In genomic region chr3:98063833-98064232, GRCm38 (mm10) we compare ENCODE assay signal across 9 mouse cellular contexts. TPM values are rescaled to one million over a fixed set of nuclear protein-coding genes. Genes with fewer than 3 reads are reported as not detected.
DNase-seq lines count a peak whose midpoint lies in the region; ATAC-seq and TF ChIP-seq lines count a peak whose summit lies in the region.
"Had no signal": no experiment of that assay in that cellular context is flagged by ENCODE, and none has a peak within 500 bp of the region (broad histone marks: within the 10 kb centered on the region; RNA-seq: fewer than 3 reads in every experiment).

No protein-coding gene starts in this region.

- H3K9me3 ChIP-seq in embryonic facial prominence, embryonic 11.5 days (replicated peaks; ENCODE audit: control insufficient read depth, low read length), result no peaks in the 10 kb centered on the region
- no peaks in the 10 kb centered on the region for H3K9me3 ChIP-seq in heart, postnatal 0 days (replicated peaks; ENCODE audit: control insufficient read depth, low read length)
- no peaks in the 10 kb centered on the region for H3K9me3 ChIP-seq in midbrain, embryonic 12.5 days

- WGBS in kidney, adult 2 months, result 61% methylated on average over 9 of the region's 9 CpGs
- WGBS in embryonic facial prominence, embryonic 11.5 days, result 16% methylated on average over 9 of the region's 9 CpGs
- WGBS in heart, postnatal 0 days, result 34% methylated on average over 9 of the region's 9 CpGs
- WGBS in midbrain, embryonic 12.5 days, result 27% methylated on average over 9 of the region's 9 CpGs

- H3K4me3 ChIP-seq in kidney, adult 2 months (ENCODE audit: insufficient read depth, low read depth, low read length), result no peak overlapping the region
- no peak overlapping the region for H3K4me3 ChIP-seq in embryonic facial prominence, embryonic 11.5 days (ENCODE audit: low read depth, low read length)
- H3K4me3 ChIP-seq in heart, postnatal 0 days (ENCODE audit: low read depth, low read length), result no peak overlapping the region
- no peak overlapping the region for H3K4me3 ChIP-seq in midbrain, embryonic 12.5 days

- H3K4me2 ChIP-seq in embryonic facial prominence, embryonic 11.5 days (ENCODE audit: low read depth, low read length), result no peak overlapping the region
- H3K4me2 ChIP-seq in heart, postnatal 0 days (ENCODE audit: low read depth, low read length), result peak overlapping the region; percentile 14
- H3K4me2 ChIP-seq in midbrain, embryonic 12.5 days (replicated peaks), result peak overlapping the region; percentile 2; the same call in 1 of the 2 replicates

- no peak for TF ChIP-seq POLR2A in kidney, adult 2 months (IDR thresholded peaks at IDR 0.05; ENCODE audit: low read depth, low read length)

- no peak for ATAC-seq in embryonic facial prominence, embryonic 11.5 days (replicated peaks; ENCODE audit: insufficient number of reproducible peaks, low FRiP score, low TSS enrichment, low read depth)
- ATAC-seq in heart, postnatal 0 days (ENCODE audit: insufficient read depth, low read depth), result no peak
- peak; percentile 29; the same call in 1 of the 2 replicates for ATAC-seq in midbrain, embryonic 12.5 days (ENCODE audit: low FRiP score, low read depth)

- no peak for TF ChIP-seq CTCF in kidney, adult 2 months (conservative IDR thresholded peaks at IDR 0.05; ENCODE audit: insufficient read depth, insufficient read length, low read depth, low read length)
- no peak for TF ChIP-seq CTCF in heart, postnatal 0 days (IDR thresholded peaks at IDR 0.05; ENCODE audit: low read depth)

- H3K9ac ChIP-seq in embryonic facial prominence, embryonic 11.5 days (replicated peaks; ENCODE audit: low read length), result 0 out of 2 replicates have a peak overlapping the region, but pooled peaks have one; percentile 0
- H3K9ac ChIP-seq in heart, postnatal 0 days (replicated peaks; ENCODE audit: low read depth, low read length), result no peak overlapping the region
- H3K9ac ChIP-seq in midbrain, embryonic 12.5 days (replicated peaks), result no peak overlapping the region

- intact Hi-C loops in left cerebral cortex, postnatal 36 days (cut with DNase I), result loop anchor here (5.0 kb wide), 1 partner anchor 148 kb away; no protein-coding TSS in a partner anchor

- peak overlapping the region; percentile 63; the same call in 1 of the 2 replicates for H3K27ac ChIP-seq in kidney, adult 2 months (ENCODE audit: insufficient read depth, low read depth, low read length)
- H3K27ac ChIP-seq in embryonic facial prominence, embryonic 11.5 days (replicated peaks; ENCODE audit: low read depth, low read length), result peak overlapping the region; percentile 90
- peak overlapping the region; percentile 54 for H3K27ac ChIP-seq in heart, postnatal 0 days (ENCODE audit: low read depth)
- peak overlapping the region; percentile 84 for H3K27ac ChIP-seq in midbrain, embryonic 12.5 days (replicated peaks)

- no peak for TF ChIP-seq EP300 in heart, postnatal 0 days (IDR thresholded peaks at IDR 0.05; ENCODE audit: low read depth)

- no peaks in the 10 kb centered on the region for H3K27me3 ChIP-seq in kidney, adult 2 months (replicated peaks; ENCODE audit: control insufficient read depth, insufficient read depth, low read length)
- no peaks in the 10 kb centered on the region for H3K27me3 ChIP-seq in embryonic facial prominence, embryonic 11.5 days (ENCODE audit: control insufficient read depth, insufficient read depth, low read length)
- no peaks in the 10 kb centered on the region for H3K27me3 ChIP-seq in heart, postnatal 0 days (ENCODE audit: control insufficient read depth, insufficient read depth, low read length)
- H3K27me3 ChIP-seq in midbrain, embryonic 12.5 days, result no peaks in the 10 kb centered on the region

- H3K4me1 ChIP-seq in kidney, adult 2 months (ENCODE audit: control insufficient read depth, insufficient read depth, low read length), result peaks cover 17% of the 10 kb centered on the region
- peaks cover 14% of the 10 kb centered on the region for H3K4me1 ChIP-seq in embryonic facial prominence, embryonic 11.5 days (ENCODE audit: control insufficient read depth, insufficient read depth, low read length)
- H3K4me1 ChIP-seq in heart, postnatal 0 days (ENCODE audit: control insufficient read depth, insufficient read depth), result peaks cover 42% of the 10 kb centered on the region
- H3K4me1 ChIP-seq in midbrain, embryonic 12.5 days, result peaks cover 59% of the 10 kb centered on the region

- DNase-seq in kidney, adult 2 months, result no peak
- no peak for DNase-seq in kidney, adult 11 months
- no peak for DNase-seq in embryonic facial prominence, embryonic 11.5 days (ENCODE audit: low spot score)
- no peak for DNase-seq in heart, postnatal 0 days (ENCODE audit: low spot score)
- no peak for DNase-seq in left cerebral cortex, postnatal 36 days (ENCODE audit: low spot score in 2 of 2)
- no peak for DNase-seq in adrenal gland, postnatal 25 days
- no peak for DNase-seq in kidney, postnatal 10 days
- DNase-seq: kidney, adult 8-10 months had no signal

- no peaks in the 10 kb centered on the region for H3K36me3 ChIP-seq in kidney, adult 2 months (ENCODE audit: control insufficient read depth, insufficient read depth, low read length)
- no peaks in the 10 kb centered on the region for H3K36me3 ChIP-seq in embryonic facial prominence, embryonic 11.5 days (replicated peaks; ENCODE audit: control insufficient read depth, insufficient read depth, low read depth, low read length)
- no peaks in the 10 kb centered on the region for H3K36me3 ChIP-seq in heart, postnatal 0 days (replicated peaks; ENCODE audit: control insufficient read depth, insufficient read depth, low read length)
- H3K36me3 ChIP-seq in midbrain, embryonic 12.5 days, result no peaks in the 10 kb centered on the region

RNA-seq across cellular contexts. Expression of gene Notch2, which starts 50.5 kb away (rescaled TPM):
- 16.3 and 20.0 TPM in 2 replicates for polyA plus RNA-seq in kidney, adult 2 months (2012; rRNA removed)
- polyA plus RNA-seq in embryonic facial prominence, embryonic 11.5 days (2014; fragmentation: Nextera tagmentation; extraction: Ambion mirVana), result 27.8 and 28.8 TPM in 2 replicates
- total RNA-seq in heart, postnatal 0 days (2014; rRNA removed; ENCODE audit: low replicate concordance), result 40.2 and 53.7 TPM in 2 replicates
- polyA plus RNA-seq in heart, postnatal 0 days (2015; fragmentation: Nextera tagmentation; extraction: Ambion mirVana), result 5.5 and 6.0 TPM in 2 replicates
- polyA plus RNA-seq in midbrain, embryonic 12.5 days (2016; fragmentation: Nextera tagmentation; extraction: Ambion mirVana), result 20.3 and 20.7 TPM in 2 replicates
- total RNA-seq in left cerebral cortex, postnatal 36 days (2021), result 10 to 100 TPM; 10.8 to 14.0 TPM
- 52.3 and 80.9 TPM in 2 replicates for total RNA-seq in adrenal gland, postnatal 25 days (2021)
